Mouse (Mus musculus) left cerebral cortex, adult 8-10 months (tissue): Measurements from ENCODE around the gene Nudt14. TPM values are rescaled to one million over a fixed set of nuclear protein-coding genes. Genes with fewer than 3 reads are reported as not detected.

Source experiments
- DNase-seq, 2 experiments: peaks; one replicate each; pipeline ENCODE4 v3.0.0; 2022; ENCODE audit warnings: low spot score in 2 of 2
- microRNA-seq, 2 experiments: library from miRNA; unstranded; fragments of <30 nt; microRNA quantifications; one replicate each; pipeline ENCODE4 v1.2.0; 2022
- total RNA-seq, 4 experiments: library from RNA; stranded (reverse); gene quantifications; 2 replicates each; pipeline ENCODE4 v1.2.4; 2022

The Nudt14 gene
- total RNA-seq, 4 experiments from 2014 or later = 9.8 to 17.1 (median 11.8) TPM

GRCm38 (mm10) chr12:112914527-112914926, 27.4 kb downstream of the Nudt14 start:
- no peak for DNase-seq

GRCm38 (mm10) chr12:112912951-112913745, 28.8 kb downstream of the Nudt14 start:
- DNase-seq = no peak

- no peak for DNase-seq
These were observed 30.2 kb downstream of the Nudt14 start for GRCm38 (mm10) chr12:112911701-112912100.

- DNase-seq = no peak
These were observed 32.9 kb downstream of the Nudt14 start for GRCm38 (mm10) chr12:112908991-112909390.

GRCm38 (mm10) chr12:112905001-112905400, 36.9 kb downstream of the Nudt14 start:
- DNase-seq = no peak

GRCm38 (mm10) chr12:112903941-112904340, 38.0 kb downstream of the Nudt14 start:
- no peak for DNase-seq

GRCm38 (mm10) chr12:112900641-112901040, 41.3 kb downstream of the Nudt14 start:
- DNase-seq = peak in 1 of 2 experiments; percentile 86

- no peak for DNase-seq
These were observed 43.0 kb downstream of the Nudt14 start for GRCm38 (mm10) chr12:112898960-112899359.

GRCm38 (mm10) chr12:112898351-112898750, 43.6 kb downstream of the Nudt14 start:
- DNase-seq = no peak

GRCm38 (mm10) chr12:112897522-112898212, 44.3 kb downstream of the Nudt14 start:
- DNase-seq = no peak

- DNase-seq = no peak
These were observed 47.0 kb downstream of the Nudt14 start for GRCm38 (mm10) chr12:112894969-112895368.

GRCm38 (mm10) chr12:112894303-112894884, 47.5 kb downstream of the Nudt14 start:
- no peak for DNase-seq

GRCm38 (mm10) chr12:112885465-112885864, 56.5 kb downstream of the Nudt14 start:
- DNase-seq = no peak

Small RNA genes within 50 kb of the gene (microRNA-seq; reads per million reads assigned to microRNA genes)
- gene Mir6941 = 0.66 to 1.1 reads per million in 2 experiments

Other genes with a start within 250 kb of the Nudt14 start
- gene Cep170b, start 221.7 kb downstream of the Nudt14 start, total RNA-seq = 100 to 1,000 TPM; 252 to 327 (median 295) TPM
- gene Pld4, start 181.5 kb downstream of the Nudt14 start, total RNA-seq = 10 to 100 TPM in 3 of 4 experiments, 1 to 10 TPM in 1; 10.0 to 22.8 (median 16.5) TPM
- gene Ahnak2, start 139.5 kb downstream of the Nudt14 start, total RNA-seq = 1 to 10 TPM; 7.5 to 9.3 (median 8.1) TPM
- gene Clba1, start 133.2 kb downstream of the Nudt14 start, total RNA-seq = 10 to 100 TPM; 15.1 to 16.5 (median 16.1) TPM
- gene Cdca4, start 112.7 kb downstream of the Nudt14 start, total RNA-seq = 10 to 100 TPM in 3 of 4 experiments, 1 to 10 TPM in 1; 9.5 to 12.3 (median 10.2) TPM
- under 1 TPM in 3 of 4 experiments, not detected in 1; 0.14 to 0.23 (median 0.15) TPM for gene Gpr132, start 73.9 kb downstream of the Nudt14 start, total RNA-seq
- gene Jag2, start 12.3 kb downstream of the Nudt14 start, total RNA-seq = 10 to 100 TPM; 48.1 to 69.9 (median 58.9) TPM
- gene Btbd6, start 34.4 kb upstream of the Nudt14 start, total RNA-seq = 10 to 100 TPM; 64.2 to 73.5 (median 68.7) TPM
- 10 to 100 TPM; 46.0 to 56.9 (median 48.2) TPM for gene Brf1, start 58.6 kb upstream of the Nudt14 start, total RNA-seq
- 100 to 1,000 TPM in 2 of 4 experiments, 10 to 100 TPM in 2; 90.4 to 105 (median 97.5) TPM for gene Pacs2, start 72.4 kb upstream of the Nudt14 start, total RNA-seq
- gene Tex22, start 132.4 kb upstream of the Nudt14 start, total RNA-seq = 1 to 10 TPM in 2 of 4 experiments, under 1 TPM in 2; 0.30 to 1.5 (median 0.96) TPM
- 10 to 100 TPM; 70.5 to 74.5 (median 71.6) TPM for gene Mta1, start 156.2 kb upstream of the Nudt14 start, total RNA-seq
- gene Crip2, start 198.1 kb upstream of the Nudt14 start, total RNA-seq = 100 to 1,000 TPM; 142 to 161 (median 148) TPM
- gene Crip1, start 204.2 kb upstream of the Nudt14 start, total RNA-seq = 10 to 100 TPM; 12.4 to 18.7 (median 16.3) TPM
- gene Tedc1, start 214.3 kb upstream of the Nudt14 start, total RNA-seq = 1 to 10 TPM; 1.0 to 2.1 (median 1.6) TPM
- 10 to 100 TPM; 21.4 to 23.8 (median 23.1) TPM for gene Tmem121, start 243.8 kb upstream of the Nudt14 start, total RNA-seq